Mouse (Mus musculus) midbrain, embryonic 14.5 days (tissue): ENCODE measurements around the gene Prkcsh. TPM values are rescaled to one million over a fixed set of nuclear protein-coding genes. Genes with fewer than 3 reads are reported as not detected.

Experiments
- ATAC-seq: fragments of 200-750 bp; cut with Nextera tagmentation; 2 replicates; pipeline ENCODE4 v1.8.0; 2017; ENCODE audit warnings: moderate number of reproducible peaks, moderate library complexity; ENCODE audit not compliant: low FRiP score, low TSS enrichment
- DNase-seq: peaks from one replicate; pipeline ENCODE4 v3.0.0-alpha.2; 2015
- H3K27ac ChIP-seq: fragments of 300-500 bp; sonication (generic); replicated peaks from 2 replicates; pipeline ENCODE4 v1.5.1; 2014; ENCODE audit warnings: mild to moderate bottlenecking, low read depth, low read length, moderate library complexity
- H3K27me3 ChIP-seq: fragments of 300-500 bp; sonication (generic); 2 replicates; pipeline ENCODE4 v1.6.1; 2014; ENCODE audit warnings: low read length, control low read depth, mixed read lengths; ENCODE audit not compliant: control insufficient read depth, insufficient read depth
- H3K36me3 ChIP-seq: fragments of 300-500 bp; sonication (generic); 2 replicates; pipeline ENCODE4 v1.6.1; 2014; ENCODE audit warnings: low read length, control low read depth; ENCODE audit not compliant: control insufficient read depth, insufficient read depth
- H3K4me1 ChIP-seq: fragments of 300-500 bp; sonication (generic); 2 replicates; pipeline ENCODE4 v1.6.1; 2014; ENCODE audit warnings: mild to moderate bottlenecking, antibody characterized with exemption, low read length, control low read depth; ENCODE audit not compliant: control insufficient read depth, insufficient read depth
- H3K4me2 ChIP-seq: fragments of 300-500 bp; sonication (generic); 2 replicates; pipeline ENCODE4 v1.6.1; 2014; ENCODE audit warnings: mild to moderate bottlenecking, low read length, moderate library complexity
- H3K4me3 ChIP-seq: fragments of 300-500 bp; sonication (generic); replicated peaks from 2 replicates; pipeline ENCODE4 v1.5.1; 2014; ENCODE audit warnings: low read depth, low read length
- H3K9ac ChIP-seq: fragments of 300-500 bp; sonication (generic); replicated peaks from 2 replicates; pipeline ENCODE4 v1.6.1; 2014; ENCODE audit warnings: mild to moderate bottlenecking, low read length, moderate library complexity
- H3K9me3 ChIP-seq: fragments of 300-500 bp; sonication (generic); 2 replicates; pipeline ENCODE4 v1.6.1; 2016; ENCODE audit warnings: low read length, control low read depth, mixed read lengths; ENCODE audit not compliant: control insufficient read depth
- WGBS: fragments of 180-500 bp; shearing (Covaris S2); extraction: QIAGEN DNeasy Blood & Tissue Kit; methylation state at CpG from one replicate; pipeline ENCODE4 v1.1.7; 2014; 5-methylcytosine and 5-hydroxymethylcytosine counted together
- polyA plus RNA-seq: library from polyadenylated mRNA; unstranded; fragments of >200 nt; fragmentation: Nextera tagmentation; extraction: Ambion mirVana; gene quantifications from 2 replicates; pipeline ENCODE4 v1.2.1, GENCODE M21; 2014

Prkcsh gene
- polyA plus RNA-seq, 1 experiment from 2014 or later: 70.6 TPM

DNA sequence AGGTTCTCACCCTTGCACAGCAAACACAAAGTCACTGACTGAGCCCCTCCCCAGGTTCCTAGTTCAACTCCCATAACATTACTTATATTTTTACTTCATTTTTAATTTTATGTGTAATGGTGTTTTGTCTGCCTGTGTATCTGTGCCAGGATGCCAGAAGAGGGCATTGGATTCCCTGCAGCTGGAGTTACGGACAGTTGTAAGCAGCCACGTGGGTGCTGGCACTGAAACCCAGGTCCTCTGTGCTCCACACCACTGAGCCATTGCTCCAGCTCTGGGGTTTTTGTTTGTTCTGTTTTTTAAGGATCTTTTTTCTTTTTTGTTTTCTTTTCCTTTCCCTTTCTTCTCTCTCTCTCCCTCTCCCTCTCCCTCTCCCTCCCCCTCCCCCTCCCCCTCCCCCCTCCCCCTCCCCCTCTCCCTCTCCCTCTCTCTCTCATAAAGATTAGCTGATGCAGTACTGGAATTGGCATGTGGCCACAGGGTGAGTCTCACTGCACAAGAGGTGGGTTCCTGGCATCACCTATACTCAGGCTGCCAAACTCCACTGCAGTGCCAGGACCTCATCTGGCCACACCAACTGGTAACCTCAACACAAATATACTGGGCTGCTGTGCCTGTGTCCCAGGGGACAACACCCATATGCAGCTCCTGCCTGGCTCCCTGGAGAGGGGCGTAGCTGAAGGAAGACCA is 6.3 kb upstream of the Prkcsh start:
- Histone ChIP-seq H3K27me3 (peaks cover 6% of the 10 kb centered on the region; the same call in 1 of the 2 replicates), H3K4me2 (no peak overlapping the region), H3K9ac (no peak overlapping the region), H3K4me1 (no peaks in the 10 kb centered on the region), H3K27ac (no peak overlapping the region), H3K9me3 (no peaks in the 10 kb centered on the region), H3K36me3 (no peaks in the 10 kb centered on the region), H3K4me3 (no peak overlapping the region)
- DNase-seq: no peak
- WGBS: 89% methylated on average over 3 of the region's 3 CpGs
- no peak for ATAC-seq

DNA sequence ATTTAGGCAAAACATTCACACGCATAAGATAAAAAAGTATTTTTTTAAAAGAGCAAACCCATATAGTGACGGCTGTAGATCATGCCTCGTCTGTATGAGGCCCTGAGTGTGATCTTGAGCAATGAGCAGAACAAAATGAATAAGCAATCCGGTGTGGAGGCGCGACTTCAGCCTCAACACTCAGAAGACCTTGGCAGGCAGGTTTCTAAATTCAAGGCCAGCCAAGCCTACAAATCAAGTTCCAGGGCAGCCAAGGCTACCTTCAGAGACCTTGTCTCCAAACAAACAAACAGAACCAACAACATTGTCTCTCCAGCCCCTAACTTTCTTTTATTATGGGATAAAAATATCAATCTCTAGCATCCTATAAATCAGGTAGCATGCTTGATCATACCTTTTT is 2.3 kb upstream of the Prkcsh start:
- WGBS: 93% methylated on average over 6 of the region's 6 CpGs
- Histone ChIP-seq H3K4me1 (peaks cover 18% of the 10 kb centered on the region), H3K4me3 (no peak overlapping the region), H3K27ac (no peak overlapping the region), H3K9me3 (no peaks in the 10 kb centered on the region), H3K36me3 (peaks cover 12% of the 10 kb centered on the region), H3K4me2 (no peak overlapping the region), H3K9ac (no peak overlapping the region), H3K27me3 (no peaks in the 10 kb centered on the region)
- ATAC-seq (no peak), DNase-seq (no peak)

DNA sequence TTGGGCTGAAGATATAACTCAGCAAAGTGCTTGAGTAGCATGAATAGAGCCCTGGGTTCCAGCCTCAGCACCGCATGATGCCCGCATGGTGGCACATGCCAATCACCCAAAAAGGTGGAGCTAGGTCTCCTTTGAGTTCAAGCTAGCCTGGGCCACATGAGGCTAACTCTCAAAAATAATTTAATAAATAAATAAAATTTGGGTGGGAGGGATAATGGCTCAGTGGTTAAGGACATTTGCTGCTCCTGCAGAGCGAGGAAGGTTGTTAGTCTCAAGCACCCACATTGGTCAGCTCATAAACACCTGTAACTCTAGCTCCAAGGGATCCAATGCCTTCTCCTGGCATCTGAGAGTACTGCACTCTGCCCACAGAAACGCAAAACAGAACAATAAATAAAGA is 973 bp upstream of the Prkcsh start:
- Histone ChIP-seq H3K27ac (no peak overlapping the region), H3K36me3 (peaks cover 25% of the 10 kb centered on the region), H3K27me3 (no peaks in the 10 kb centered on the region), H3K4me3 (no peak overlapping the region), H3K4me1 (peaks cover 18% of the 10 kb centered on the region), H3K9me3 (no peaks in the 10 kb centered on the region), H3K4me2 (peak overlapping the region; percentile 66), H3K9ac (no peak overlapping the region)
- WGBS: 86% methylated on average over 4 of the region's 4 CpGs
- DNase-seq: no peak
- ATAC-seq: no peak

DNA sequence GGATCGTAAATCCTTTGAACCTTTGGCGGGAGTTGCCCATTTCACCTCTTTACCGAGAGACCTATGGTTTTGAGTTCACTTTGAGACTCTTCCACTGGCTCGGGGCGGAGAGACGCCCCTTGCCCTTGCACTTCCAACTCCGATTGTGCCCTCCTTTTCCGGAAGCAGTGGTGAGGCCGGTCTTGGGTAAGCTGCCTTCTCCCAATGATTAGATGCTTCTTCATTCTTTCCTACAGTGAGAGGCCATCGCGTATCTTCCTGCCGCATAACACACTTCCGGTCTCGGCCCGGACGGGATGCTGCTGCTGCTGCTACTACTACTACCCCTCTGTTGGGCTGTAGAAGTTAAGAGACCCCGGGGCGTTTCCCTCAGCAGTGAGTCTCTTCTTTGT is 553 bp downstream of the Prkcsh start:
- H3K4me1 ChIP-seq: peaks cover 18% of the 10 kb centered on the region
- peak overlapping the region; percentile 64 for H3K9ac ChIP-seq
- H3K4me2 ChIP-seq: peak overlapping the region; percentile 92
- H3K9me3 ChIP-seq: no peaks in the 10 kb centered on the region
- under 1% methylated on average over 18 of the region's 18 CpGs for WGBS
- peak overlapping the region; percentile 65 for H3K4me3 ChIP-seq
- H3K27ac ChIP-seq: peak overlapping the region; percentile 71
- H3K36me3 ChIP-seq: peaks cover 40% of the 10 kb centered on the region
- peak; percentile 68 for DNase-seq
- H3K27me3 ChIP-seq: no peaks in the 10 kb centered on the region
- ATAC-seq: peak; percentile 28

DNA sequence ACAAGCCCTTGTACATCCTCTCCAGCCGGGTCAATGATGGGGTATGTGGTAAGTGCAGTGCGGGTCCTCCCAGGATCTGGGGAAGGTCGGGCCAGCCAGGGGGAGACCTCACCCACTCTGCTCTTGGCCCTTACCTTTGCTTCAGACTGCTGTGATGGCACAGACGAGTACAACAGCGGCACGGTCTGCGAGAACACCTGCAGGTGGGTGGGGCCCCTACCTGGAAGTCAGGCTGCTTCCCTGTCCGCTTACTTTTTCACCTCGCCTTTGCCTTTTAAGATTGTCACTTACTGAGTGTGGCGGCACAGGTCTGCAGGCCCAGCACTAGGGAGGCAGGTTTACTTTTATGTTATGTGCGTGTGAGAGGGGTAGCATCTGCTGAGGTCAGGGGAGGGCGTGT is 1.9 kb downstream of the Prkcsh start:
- no peak for DNase-seq
- no peak overlapping the region for H3K4me3 ChIP-seq
- H3K4me1 ChIP-seq: peaks cover 18% of the 10 kb centered on the region
- peak overlapping the region; percentile 92; the same call in 1 of the 2 replicates for H3K4me2 ChIP-seq
- ATAC-seq: no peak
- no peak overlapping the region for H3K27ac ChIP-seq
- WGBS: 92% methylated on average over 12 of the region's 12 CpGs
- no peak overlapping the region for H3K9ac ChIP-seq
- no peaks in the 10 kb centered on the region for H3K27me3 ChIP-seq
- H3K9me3 ChIP-seq: no peaks in the 10 kb centered on the region
- H3K36me3 ChIP-seq: peaks cover 54% of the 10 kb centered on the region

DNA sequence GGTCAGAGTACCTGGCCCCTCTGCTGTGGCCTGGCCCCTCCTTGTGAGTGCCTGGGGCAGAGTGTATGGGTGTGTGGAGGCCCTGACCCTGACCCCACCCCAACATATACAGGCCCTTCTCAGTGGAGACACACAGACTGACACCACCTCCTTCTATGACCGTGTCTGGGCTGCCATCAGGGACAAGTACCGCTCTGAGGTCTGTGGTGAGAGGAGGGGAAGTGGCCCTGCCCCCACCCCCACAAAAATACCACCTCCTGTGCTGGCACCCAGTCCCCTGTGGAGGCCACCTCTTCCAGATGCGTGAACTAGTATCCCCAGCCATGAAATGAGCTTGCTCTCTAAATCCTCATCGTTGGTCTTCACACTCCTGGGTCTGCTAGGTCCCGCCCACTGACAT is 8.4 kb downstream of the Prkcsh start:
- peaks cover 92% of the 10 kb centered on the region for H3K36me3 ChIP-seq

DNA sequence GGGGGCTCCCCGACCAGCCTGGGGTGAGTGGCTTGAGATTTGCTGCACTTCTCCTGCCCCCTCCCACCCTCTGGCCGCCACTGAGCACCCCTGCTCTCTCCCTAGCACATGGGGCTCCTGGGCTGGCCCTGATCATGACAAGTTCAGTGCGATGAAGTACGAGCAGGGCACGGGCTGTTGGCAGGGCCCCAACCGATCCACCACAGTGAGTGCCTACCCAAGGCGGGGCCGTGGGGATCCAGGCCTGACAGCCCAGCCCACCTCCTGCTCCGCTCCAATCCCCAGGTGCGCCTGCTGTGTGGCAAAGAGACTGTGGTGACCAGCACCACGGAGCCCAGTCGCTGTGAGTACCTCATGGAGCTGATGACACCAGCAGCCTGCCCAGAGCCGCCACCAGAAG is 10.1 kb downstream of the Prkcsh start:
- no peak overlapping the region for H3K4me3 ChIP-seq
- ATAC-seq (no peak), DNase-seq (no peak)
- no peaks in the 10 kb centered on the region for H3K4me1 ChIP-seq
- H3K27ac ChIP-seq: no peak overlapping the region
- H3K27me3 ChIP-seq: no peaks in the 10 kb centered on the region
- WGBS: 93% methylated on average over 13 of the region's 13 CpGs
- no peak overlapping the region for H3K4me2 ChIP-seq
- H3K9ac ChIP-seq: no peak overlapping the region
- peaks cover 89% of the 10 kb centered on the region for H3K36me3 ChIP-seq
- H3K9me3 ChIP-seq: no peaks in the 10 kb centered on the region

More for the DNA sequence above, 8.4 kb downstream of the Prkcsh start:
- no peak overlapping the region for H3K9ac ChIP-seq
- no peak overlapping the region for H3K27ac ChIP-seq
- ATAC-seq (peak; percentile 22; the same call in 1 of the 2 replicates), DNase-seq (no peak)
- no peaks in the 10 kb centered on the region for H3K27me3 ChIP-seq
- no peak overlapping the region for H3K4me3 ChIP-seq
- no peaks in the 10 kb centered on the region for H3K4me1 ChIP-seq
- no peak overlapping the region for H3K4me2 ChIP-seq
- H3K9me3 ChIP-seq: no peaks in the 10 kb centered on the region
- WGBS: 89% methylated on average over 5 of the region's 5 CpGs

DNA sequence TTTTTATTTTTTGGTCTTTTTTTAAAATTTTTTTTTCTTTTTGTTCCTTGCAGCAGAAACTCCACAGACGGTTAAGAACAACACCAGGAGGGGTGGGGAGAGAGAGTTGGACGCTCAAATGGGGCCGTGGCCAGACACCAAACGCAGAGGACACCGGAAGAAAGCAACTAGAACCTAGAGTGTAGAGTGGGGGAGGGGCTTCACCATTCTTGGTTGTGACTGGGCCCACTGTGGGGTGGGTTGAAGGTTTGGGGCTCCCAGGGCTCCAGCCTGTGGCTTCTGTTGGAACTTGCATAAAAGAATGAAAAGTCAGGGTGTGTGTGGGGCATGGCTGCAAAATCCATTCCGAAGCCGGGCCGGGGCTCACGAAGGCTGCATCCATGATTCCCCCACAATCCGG is 13.6 kb downstream of the Prkcsh start:
- Histone ChIP-seq H3K36me3 (peaks cover 84% of the 10 kb centered on the region), H3K9ac (no peak overlapping the region), H3K9me3 (no peaks in the 10 kb centered on the region), H3K4me3 (no peak overlapping the region), H3K27ac (no peak overlapping the region), H3K4me1 (no peaks in the 10 kb centered on the region), H3K27me3 (no peaks in the 10 kb centered on the region), H3K4me2 (no peak overlapping the region)
- 69% methylated on average over 10 of the region's 10 CpGs for WGBS
- ATAC-seq (no peak), DNase-seq (no peak)

DNA sequence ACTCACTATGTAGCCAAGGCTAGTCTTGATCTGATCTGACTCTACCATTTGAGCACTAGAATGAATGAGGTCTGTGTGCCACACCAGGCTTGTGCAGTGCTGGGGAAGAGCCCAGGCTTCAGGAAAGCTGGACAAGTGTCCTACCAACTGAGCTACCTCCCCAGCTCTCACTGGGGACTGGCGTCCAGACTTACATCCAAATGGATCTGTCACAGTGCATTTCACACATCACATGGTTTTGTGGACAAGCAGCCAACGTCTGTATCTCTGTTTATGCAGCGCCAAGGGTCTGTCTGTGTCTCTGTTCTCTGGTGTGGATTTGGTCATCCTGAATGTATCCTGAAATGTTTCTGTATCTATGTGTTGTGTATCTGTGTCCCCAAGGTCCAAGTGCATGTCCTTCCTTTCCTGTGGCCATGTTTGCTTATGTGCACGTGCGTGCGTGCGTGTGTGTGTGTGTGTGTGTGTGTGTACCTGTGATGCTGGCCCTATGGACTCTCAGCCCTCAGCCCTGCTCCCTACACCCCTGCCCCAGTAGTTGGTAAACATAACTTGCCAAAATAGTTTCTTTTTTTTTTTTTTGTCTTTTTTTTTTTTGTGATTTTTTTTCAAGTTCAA is 14.7 kb downstream of the Prkcsh start:
- H3K36me3 ChIP-seq: peaks cover 75% of the 10 kb centered on the region
- DNase-seq (no peak), ATAC-seq (no peak)
- no peaks in the 10 kb centered on the region for H3K27me3 ChIP-seq
- H3K4me1 ChIP-seq: no peaks in the 10 kb centered on the region
- no peak overlapping the region for H3K9ac ChIP-seq
- no peak overlapping the region for H3K4me2 ChIP-seq
- 62% methylated on average over 7 of the region's 7 CpGs for WGBS
- H3K4me3 ChIP-seq: no peak overlapping the region
- no peak overlapping the region for H3K27ac ChIP-seq
- H3K9me3 ChIP-seq: no peaks in the 10 kb centered on the region
